Mouse (Mus musculus): ENCODE measurements around the gene Crybg3. TPM values are rescaled to one million over a fixed set of nuclear protein-coding genes. Genes with fewer than 3 reads are reported as not detected.

Gene Crybg3
- total and polyA plus RNA-seq, 3 experiments = 2.7 to 5.0 (median 2.8) TPM

DNA sequence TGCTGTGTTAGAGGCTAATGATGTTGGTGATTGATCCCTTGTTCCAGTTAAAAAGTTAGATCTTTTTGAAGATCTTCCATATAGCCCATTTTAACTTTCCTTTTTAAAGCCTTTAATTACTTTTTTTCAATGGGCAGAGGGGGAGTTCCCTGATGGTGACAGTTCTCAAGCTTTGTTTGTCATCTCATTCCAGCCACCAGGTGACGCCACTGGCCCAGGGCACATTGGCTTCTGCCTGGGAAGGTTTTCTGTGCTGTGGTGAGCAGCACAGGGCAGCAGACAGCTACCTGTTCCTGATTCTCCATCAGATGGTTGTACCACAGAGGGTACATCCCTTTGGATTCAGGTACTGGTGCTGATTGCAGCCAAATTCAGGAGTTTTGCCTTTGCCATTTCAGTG is 126.0 kb downstream of the Crybg3 start:
- H3K9me3 ChIP-seq (replicated peaks; ENCODE audit: low read length) = no peaks in the 10 kb centered on the region
- peaks cover 0 to 37% of the 10 kb centered on the region in 2 experiments; a peak in 3 of 4 replicates for H3K4me1 ChIP-seq (ENCODE audit: control insufficient read depth in 1 of 2, insufficient read depth in 2 of 2)
- dilution Hi-C loops (cut with MboI; ENCODE audit: extremely low pct_ligation_motif_present, extremely low pct_unique_long_range_greater_than_20kb, low sequenced_read_pairs) = no loop called here
- DNase-seq (ENCODE audit: extremely low read depth) = peak; percentile 89
- H3K9ac ChIP-seq (ENCODE audit: insufficient read depth, low read depth) = no peak overlapping the region
- H3K4me2 ChIP-seq (ENCODE audit: insufficient read depth, low read depth, poor library complexity, severe bottlenecking) = no peak overlapping the region
- in situ Hi-C loops (cut with MboI; ENCODE audit: low pct_ligation_motif_present, low pct_unique_long_range_greater_than_20kb, low sequenced_read_pairs) = loop anchor here (5.0 to 10.0 kb wide), 3 partner anchors 52 to 143 kb away; no protein-coding TSS in a partner anchor
- TF ChIP-seq IRF4 (IDR thresholded peaks at IDR 0.05; ENCODE audit: low read depth, low read length) (peak; percentile 74), MAX (IDR thresholded peaks at IDR 0.05; ENCODE audit: low read length) (peak; percentile 38; the same call in 1 of the 2 replicates), SMC3 (IDR thresholded peaks at IDR 0.05; ENCODE audit: low read depth, low read length) (peak; percentile 100), PAX5 (IDR thresholded peaks at IDR 0.05; ENCODE audit: low read length) (no peak), EP300 (IDR thresholded peaks at IDR 0.05; ENCODE audit: low read length) (no peak), NELFE (IDR thresholded peaks at IDR 0.05; ENCODE audit: low read depth, low read length) (peak; percentile 67; the same call in 1 of the 2 replicates), UBTF (IDR thresholded peaks at IDR 0.05; ENCODE audit: low read depth, low read length) (no peak), MYC (IDR thresholded peaks at IDR 0.05; ENCODE audit: low read depth, low read length) (0 out of 2 replicates have a peak, but pooled peaks have one; percentile 65), ZC3H11A (IDR thresholded peaks at IDR 0.05; ENCODE audit: low read depth, low read length) (peak; percentile 99), CTCF (conservative IDR thresholded peaks at IDR 0.05 in 1 of 2, IDR thresholded peaks at IDR 0.05 in 1 of 2; ENCODE audit: low read depth in 2 of 2, low read length in 2 of 2) (peak; percentile 98 to 99), HCFC1 (IDR thresholded peaks at IDR 0.05; ENCODE audit: low read depth, low read length) (peak; percentile 23; the same call in 1 of the 2 replicates), MEF2A (IDR thresholded peaks at IDR 0.05; ENCODE audit: borderline replicate concordance, low read depth, low read length) (peak; percentile 68; the same call in 1 of the 2 replicates), ZMIZ1 (IDR thresholded peaks at IDR 0.05; ENCODE audit: low read depth, low read length) (no peak), BHLHE40 (IDR thresholded peaks at IDR 0.05; ENCODE audit: low read depth, low read length) (peak; percentile 36; the same call in 1 of the 2 replicates), POLR2AphosphoS2 (IDR thresholded peaks at IDR 0.05; ENCODE audit: low read depth, low read length) (no peak), TCF12 (IDR thresholded peaks at IDR 0.05; ENCODE audit: low read depth, low read length) (peak; percentile 68), SIN3A (IDR thresholded peaks at IDR 0.05; ENCODE audit: low read length) (peak; percentile 77; the same call in 1 of the 2 replicates), RCOR1 (conservative IDR thresholded peaks at IDR 0.05; ENCODE audit: low read depth, low read length) (no peak), ELF1 (IDR thresholded peaks at IDR 0.05; ENCODE audit: low read depth, low read length) (0 out of 2 replicates have a peak, but pooled peaks have one; percentile 48), E2F4 (IDR thresholded peaks at IDR 0.05; ENCODE audit: insufficient replicate concordance, low read depth, low read length) (no peak), RAD21 (IDR thresholded peaks at IDR 0.05; ENCODE audit: low read depth, low read length) (peak; percentile 99), MAZ (IDR thresholded peaks at IDR 0.05; ENCODE audit: low read depth, low read length) (0 out of 2 replicates have a peak, but pooled peaks have one; percentile 44), JUN (IDR thresholded peaks at IDR 0.05; ENCODE audit: insufficient read depth, low read depth, low read length) (no peak), NRF1 (IDR thresholded peaks at IDR 0.05; ENCODE audit: low read depth, low read length) (peak; percentile 39; the same call in 1 of the 2 replicates), MAFK (IDR thresholded peaks at IDR 0.05; ENCODE audit: insufficient replicate concordance, low read length) (no peak), CHD1 (IDR thresholded peaks at IDR 0.05; ENCODE audit: low read depth, low read length) (no peak; the same call in 1 of the 2 replicates), ZNF384 (IDR thresholded peaks at IDR 0.05; ENCODE audit: low read depth, low read length) (peak; percentile 85)
- no peak overlapping the region for H3K27ac ChIP-seq (ENCODE audit: insufficient read depth, low read depth)
- H3K79me2 ChIP-seq (replicated peaks; ENCODE audit: control insufficient read depth, extremely low read depth, insufficient read depth, poor library complexity, severe bottlenecking) = peaks cover 20% of the 10 kb centered on the region
- no peaks in the 10 kb centered on the region for H3K27me3 ChIP-seq (replicated peaks)
- peaks cover 35 to 50% of the 10 kb centered on the region in 2 experiments for H3K36me3 ChIP-seq (replicated peaks in 1 of 2; ENCODE audit: control insufficient read depth in 1 of 2, insufficient read depth in 1 of 2, low read length in 1 of 2)
- H3K4me3 ChIP-seq (replicated peaks in 1 of 3; ENCODE audit: low read depth in 2 of 3, low read length in 2 of 3, poor library complexity in 1 of 3) = no peak overlapping the region
